8 mouse cellular contexts compared by ENCODE assay signal in the genomic region with DNA sequence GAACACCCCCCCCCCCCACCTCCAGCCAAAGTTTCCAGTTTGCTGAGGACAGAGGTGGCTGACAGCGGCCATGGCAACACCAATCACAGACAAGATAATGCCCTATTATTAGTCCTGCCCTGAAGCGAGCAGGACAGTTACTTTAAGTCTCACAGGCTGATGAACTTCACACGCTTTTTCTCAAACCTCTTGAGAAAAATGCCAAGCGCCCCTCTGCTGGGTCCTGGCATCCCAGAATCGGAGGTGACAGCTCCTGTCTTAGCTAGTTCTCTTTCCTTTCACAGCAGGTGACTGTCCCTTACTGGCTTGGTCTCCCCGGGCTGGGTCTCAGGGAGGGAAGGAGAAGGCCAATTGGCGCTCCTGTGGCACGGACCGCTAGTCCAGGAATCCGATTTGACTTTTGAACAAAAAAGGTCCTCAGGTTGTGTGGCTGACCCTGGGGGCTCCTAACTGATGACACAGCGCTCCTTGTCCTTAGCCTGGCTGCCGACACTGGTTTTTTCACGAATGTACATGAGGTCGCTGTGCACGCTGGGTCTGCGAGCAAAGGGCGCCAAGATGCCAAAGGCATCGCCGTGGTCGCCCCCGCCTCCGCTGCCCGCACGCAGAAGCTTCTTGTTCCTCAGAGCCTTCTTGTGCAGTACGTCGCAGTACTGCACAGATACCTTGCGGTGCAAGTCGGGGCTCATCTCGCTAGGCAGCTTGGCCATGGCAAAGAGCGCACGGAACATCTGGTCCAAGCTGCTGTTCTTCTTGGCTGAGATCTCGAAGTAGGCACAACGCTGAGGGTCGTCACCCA. TPM values are rescaled to one million over a fixed set of nuclear protein-coding genes. Genes with fewer than 3 reads are reported as not detected.
DNase-seq lines count a peak whose midpoint lies in the region; ATAC-seq and TF ChIP-seq lines count a peak whose summit lies in the region.

No protein-coding gene starts in this region.

- no peak for ATAC-seq in hindbrain, embryonic 11.5 days (ENCODE audit: low FRiP score)
- no peak for ATAC-seq in midbrain, embryonic 11.5 days (ENCODE audit: low FRiP score)

- no peak for TF ChIP-seq CTCF in gastrocnemius, adult 2 months (IDR thresholded peaks at IDR 0.05)

- peak overlapping the region; percentile 76 for H3K4me2 ChIP-seq in hindbrain, embryonic 11.5 days (replicated peaks; ENCODE audit: low read depth, low read length)
- peak overlapping the region; percentile 93 for H3K4me2 ChIP-seq in midbrain, embryonic 11.5 days

- peak overlapping the region; percentile 80 for H3K4me3 ChIP-seq in gastrocnemius, adult 2 months
- peak overlapping the region; percentile 45 for H3K4me3 ChIP-seq in hindbrain, embryonic 11.5 days (ENCODE audit: low read depth, low read length)
- peak overlapping the region; percentile 42 for H3K4me3 ChIP-seq in midbrain, embryonic 11.5 days (ENCODE audit: low read depth, low read length)

- 7% methylated on average over 34 of the region's 34 CpGs for WGBS in hindbrain, embryonic 11.5 days
- 6% methylated on average over 34 of the region's 34 CpGs for WGBS in midbrain, embryonic 11.5 days

- H3K27me3 ChIP-seq in hindbrain, embryonic 11.5 days (ENCODE audit: control insufficient read depth, insufficient read depth, low read length) = peaks cover 21% of the 10 kb centered on the region
- peaks cover 24% of the 10 kb centered on the region for H3K27me3 ChIP-seq in midbrain, embryonic 11.5 days (ENCODE audit: control insufficient read depth, insufficient read depth, low read length)

- H3K27ac ChIP-seq in gastrocnemius, adult 2 months = peak overlapping the region; percentile 90; the same call in 1 of the 2 replicates
- no peak overlapping the region for H3K27ac ChIP-seq in hindbrain, embryonic 11.5 days (ENCODE audit: low read depth, low read length)
- no peak overlapping the region for H3K27ac ChIP-seq in midbrain, embryonic 11.5 days (ENCODE audit: low read depth, low read length)

- H3K9ac ChIP-seq in hindbrain, embryonic 11.5 days (ENCODE audit: low read depth, low read length) = peak overlapping the region; percentile 42
- H3K9ac ChIP-seq in midbrain, embryonic 11.5 days (ENCODE audit: low read length) = peak overlapping the region; percentile 49; the same call in 1 of the 2 replicates

- no peaks in the 10 kb centered on the region for H3K36me3 ChIP-seq in hindbrain, embryonic 11.5 days (ENCODE audit: control insufficient read depth, insufficient read depth, low read length)
- 0 out of 2 replicates have a peak, but pooled peaks cover 3% of the 10 kb centered on the region for H3K36me3 ChIP-seq in midbrain, embryonic 11.5 days (ENCODE audit: control insufficient read depth, insufficient read depth, low read length)

- H3K4me1 ChIP-seq in hindbrain, embryonic 11.5 days (replicated peaks; ENCODE audit: control insufficient read depth, insufficient read depth, low read length) = peaks cover 11% of the 10 kb centered on the region; the same call in 1 of the 2 replicates
- peaks cover 15% of the 10 kb centered on the region for H3K4me1 ChIP-seq in midbrain, embryonic 11.5 days (ENCODE audit: control insufficient read depth, insufficient read depth, low read length)

- DNase-seq in gastrocnemius, adult 2 months = no peak
- no peak for DNase-seq in gastrocnemius, adult 18-20 months (ENCODE audit: low spot score)
- DNase-seq in thymus, postnatal 4 days = peak; percentile 48
- DNase-seq in thymus, adult 18-20 months = no peak
- DNase-seq in hindbrain, embryonic 11.5 days (ENCODE audit: low spot score) = peak; percentile 27
- DNase-seq in midbrain, embryonic 11.5 days (ENCODE audit: low spot score, missing footprints) = peak; percentile 95
- DNase-seq in natural killer cell, adult 2 months (ENCODE audit: low spot score in 2 of 2) = no peak
- no peak for DNase-seq in left cerebral cortex, postnatal 14 days (ENCODE audit: low spot score in 2 of 2)

- no peaks in the 10 kb centered on the region for H3K9me3 ChIP-seq in hindbrain, embryonic 11.5 days (ENCODE audit: control insufficient read depth, low read length)
- H3K9me3 ChIP-seq in midbrain, embryonic 11.5 days (ENCODE audit: control insufficient read depth, low read length) = no peaks in the 10 kb centered on the region

- intact Hi-C loops in gastrocnemius, adult 2 months (cut with DNase I) = loop anchor here (2.0 kb wide), 1 partner anchor 83 kb away; no protein-coding TSS in a partner anchor
- intact Hi-C loops in left cerebral cortex, postnatal 14 days (cut with DNase I) = loop anchor here (2.0 to 10.0 kb wide), 2 partner anchors 83 to 451 kb away; a partner anchor contains a TSS

RNA-seq across cellular contexts. Expression of a gene that starts 1.2 kb away (rescaled TPM):
- 1 to 10 TPM in 1 of 2 experiments, under 1 TPM in 1; 0.74 to 6.3 TPM for total RNA-seq in gastrocnemius, adult 2 months (2021)
- 1 to 10 TPM; 1.9 to 5.2 TPM for total RNA-seq in gastrocnemius, adult 18-20 months (2021)
- 1.2 and 1.5 TPM in 2 replicates for polyA plus RNA-seq in hindbrain, embryonic 11.5 days (2014; fragmentation: Nextera tagmentation; extraction: Ambion mirVana)
- 0.68 and 0.75 TPM in 2 replicates for polyA plus RNA-seq in midbrain, embryonic 11.5 days (2014; fragmentation: Nextera tagmentation; extraction: Ambion mirVana)
- total RNA-seq in left cerebral cortex, postnatal 14 days (2021) = 1 to 10 TPM; 6.5 to 6.6 TPM

RNA-seq across cellular contexts. Expression of a gene that starts 15.6 kb away (rescaled TPM):
- total RNA-seq in gastrocnemius, adult 2 months (2021) = 10 to 100 TPM; 17.3 to 18.3 TPM
- 10 to 100 TPM; 21.8 to 22.3 TPM for total RNA-seq in gastrocnemius, adult 18-20 months (2021)
- 40.1 and 44.9 TPM in 2 replicates for polyA plus RNA-seq in hindbrain, embryonic 11.5 days (2014; fragmentation: Nextera tagmentation; extraction: Ambion mirVana)
- polyA plus RNA-seq in midbrain, embryonic 11.5 days (2014; fragmentation: Nextera tagmentation; extraction: Ambion mirVana) = 43.3 and 49.3 TPM in 2 replicates
- 10 to 100 TPM; 34.0 to 34.2 TPM for total RNA-seq in left cerebral cortex, postnatal 14 days (2021)

Comparison
In these comparisons a context has a peak if more than half of its experiments do, and no peak if none do; other contexts are left out.
1. DNase-seq: peak in thymus, postnatal 4 days (single experiment), hindbrain, embryonic 11.5 days (single experiment) and midbrain, embryonic 11.5 days (single experiment); none in gastrocnemius, adult 2 months (single experiment), gastrocnemius, adult 18-20 months (single experiment), thymus, adult 18-20 months (0 of 2), natural killer cell, adult 2 months (0 of 2) and left cerebral cortex, postnatal 14 days (0 of 2).
2. Peak in every context shown above with its lines, with median percentiles within 50 percentile points of each other: H3K4me3 ChIP-seq.